24 mouse cellular contexts compared by ENCODE assay signal in genomic region chr10:58495637-58496036, GRCm38 (mm10). TPM values are rescaled to one million over a fixed set of nuclear protein-coding genes. Genes with fewer than 3 reads are reported as not detected.
DNase-seq lines count a peak whose midpoint lies in the region; ATAC-seq and TF ChIP-seq lines count a peak whose summit lies in the region.
"Had no signal": no experiment of that assay in that cellular context is flagged by ENCODE, and none has a peak within 500 bp of the region (broad histone marks: within the 10 kb centered on the region; RNA-seq: fewer than 3 reads in every experiment).

No protein-coding gene starts in this region.

- H3K36me3 ChIP-seq in intestine, postnatal 0 days (ENCODE audit: control insufficient read depth, insufficient read depth), result peaks cover 32% of the 10 kb centered on the region
- peaks cover 7% of the 10 kb centered on the region for H3K36me3 ChIP-seq in intestine, embryonic 16.5 days (ENCODE audit: control insufficient read depth, insufficient read depth, low read length)
- peaks cover 24% of the 10 kb centered on the region; the same call in 1 of the 2 replicates for H3K36me3 ChIP-seq in midbrain, postnatal 0 days (ENCODE audit: insufficient read depth, low read length)
- peaks cover 29% of the 10 kb centered on the region for H3K36me3 ChIP-seq in midbrain, embryonic 15.5 days (replicated peaks)
- peaks cover 13% of the 10 kb centered on the region for H3K36me3 ChIP-seq in splenic B cell, adult 2 months (ENCODE audit: control insufficient read depth, insufficient read depth, low read length, poor library complexity, severe bottlenecking)

- TF ChIP-seq CTCF in intestine, postnatal 0 days (IDR thresholded peaks at IDR 0.05; ENCODE audit: low read depth), result peak; percentile 46; the same call in 1 of the 2 replicates
- TF ChIP-seq CTCF in midbrain, postnatal 0 days (IDR thresholded peaks at IDR 0.05), result peak; percentile 49

- no peaks in the 10 kb centered on the region for H3K27me3 ChIP-seq in intestine, postnatal 0 days (replicated peaks; ENCODE audit: control insufficient read depth, insufficient read depth, low read length)
- no peaks in the 10 kb centered on the region for H3K27me3 ChIP-seq in intestine, embryonic 16.5 days (replicated peaks; ENCODE audit: control insufficient read depth, insufficient read depth, low read length)
- H3K27me3 ChIP-seq in midbrain, postnatal 0 days (ENCODE audit: insufficient read depth, low read length), result no peaks in the 10 kb centered on the region
- no peaks in the 10 kb centered on the region for H3K27me3 ChIP-seq in midbrain, embryonic 15.5 days (replicated peaks)
- H3K27me3 ChIP-seq in splenic B cell, adult 2 months (ENCODE audit: control insufficient read depth, insufficient read depth, low read length, poor library complexity, severe bottlenecking), result no peaks in the 10 kb centered on the region
- H3K27me3 ChIP-seq: megakaryocyte, embryonic 14.5 days; neural tube, embryonic 12.5 days had no signal

- no peak for ATAC-seq in intestine, postnatal 0 days
- ATAC-seq in intestine, embryonic 16.5 days, result no peak
- ATAC-seq in midbrain, postnatal 0 days (ENCODE audit: low FRiP score), result no peak
- no peak for ATAC-seq in midbrain, embryonic 15.5 days (replicated peaks)
- ATAC-seq: activated CD4-positive, CD25-positive, alpha-beta regulatory T cell, adult 4 months; forebrain, embryonic 14.5 days; hindbrain, embryonic 16.5 days; midbrain, embryonic 16.5 days had no signal

- 0 out of 2 replicates have a peak, but pooled peaks cover 5% of the 10 kb centered on the region for H3K4me1 ChIP-seq in intestine, postnatal 0 days (replicated peaks; ENCODE audit: control insufficient read depth, insufficient read depth, low read length)
- H3K4me1 ChIP-seq in intestine, embryonic 16.5 days (ENCODE audit: control insufficient read depth, insufficient read depth, low read length), result 0 out of 2 replicates have a peak, but pooled peaks cover 3% of the 10 kb centered on the region
- no peaks in the 10 kb centered on the region for H3K4me1 ChIP-seq in midbrain, postnatal 0 days (ENCODE audit: insufficient read depth, low read length)
- H3K4me1 ChIP-seq in midbrain, embryonic 15.5 days, result peaks cover 10% of the 10 kb centered on the region

- H3K27ac ChIP-seq in intestine, postnatal 0 days (ENCODE audit: low read depth, low read length), result no peak overlapping the region
- H3K27ac ChIP-seq in intestine, embryonic 16.5 days (ENCODE audit: low read length), result no peak overlapping the region
- H3K27ac ChIP-seq in midbrain, postnatal 0 days (ENCODE audit: low read depth, low read length), result no peak overlapping the region
- H3K27ac ChIP-seq in midbrain, embryonic 15.5 days, result no peak overlapping the region
- H3K27ac ChIP-seq: neural tube, embryonic 12.5 days had no signal

- no peak for DNase-seq in midbrain, postnatal 0 days (ENCODE audit: low spot score)
- DNase-seq in ES-CJ7 (ENCODE audit: low read depth, low spot score) (peak; percentile 22), adipocyte (ENCODE audit: low spot score) (no peak)
- DNase-seq in splenic B cell, adult 2 months (ENCODE audit: low read depth, low spot score), result peak; percentile 6
- DNase-seq in heart, adult 9 months (ENCODE audit: low spot score in 2 of 2), result no peak
- DNase-seq: adrenal gland, postnatal 25 days; cerebellum, adult 18-20 months; gastrocnemius, postnatal 14 days; heart, postnatal 14 days; kidney, adult 2 months; kidney, postnatal 4 days; right cerebral cortex, postnatal 25 days; thymus, postnatal 36 days had no signal

- no peak overlapping the region for H3K4me3 ChIP-seq in intestine, postnatal 0 days (ENCODE audit: low read depth, low read length)
- H3K4me3 ChIP-seq in intestine, embryonic 16.5 days (ENCODE audit: low read length), result no peak overlapping the region
- no peak overlapping the region for H3K4me3 ChIP-seq in midbrain, postnatal 0 days (ENCODE audit: low read depth, low read length)
- H3K4me3 ChIP-seq in midbrain, embryonic 15.5 days, result no peak overlapping the region
- H3K4me3 ChIP-seq: erythroblast, embryonic 14.5 days; megakaryocyte, embryonic 14.5 days; neural tube, embryonic 12.5 days had no signal

- no peaks in the 10 kb centered on the region for H3K9me3 ChIP-seq in intestine, postnatal 0 days (ENCODE audit: control insufficient read depth)
- H3K9me3 ChIP-seq in intestine, embryonic 16.5 days (ENCODE audit: control insufficient read depth, low read length), result no peaks in the 10 kb centered on the region
- no peaks in the 10 kb centered on the region for H3K9me3 ChIP-seq in midbrain, postnatal 0 days (ENCODE audit: low read length)
- no peaks in the 10 kb centered on the region for H3K9me3 ChIP-seq in midbrain, embryonic 15.5 days
- H3K9me3 ChIP-seq: megakaryocyte, embryonic 14.5 days; neural tube, embryonic 12.5 days had no signal

- H3K9ac ChIP-seq in intestine, postnatal 0 days (ENCODE audit: low read depth, low read length), result no peak overlapping the region
- no peak overlapping the region for H3K9ac ChIP-seq in intestine, embryonic 16.5 days (ENCODE audit: low read depth, low read length)
- H3K9ac ChIP-seq in midbrain, postnatal 0 days (replicated peaks; ENCODE audit: low read length, poor library complexity, severe bottlenecking), result no peak overlapping the region
- no peak overlapping the region for H3K9ac ChIP-seq in midbrain, embryonic 15.5 days
- H3K9ac ChIP-seq: neural tube, embryonic 12.5 days had no signal

- H3K4me2 ChIP-seq in intestine, postnatal 0 days (replicated peaks; ENCODE audit: low read depth), result no peak overlapping the region
- H3K4me2 ChIP-seq in intestine, embryonic 16.5 days (ENCODE audit: low read depth, low read length), result no peak overlapping the region
- H3K4me2 ChIP-seq in midbrain, postnatal 0 days (ENCODE audit: low read depth, low read length, poor library complexity, severe bottlenecking), result no peak overlapping the region
- no peak overlapping the region for H3K4me2 ChIP-seq in midbrain, embryonic 15.5 days
- H3K4me2 ChIP-seq: heart, embryonic 11.5 days; neural tube, embryonic 12.5 days had no signal

- 84% methylated on average over 2 of the region's 2 CpGs for WGBS in intestine, postnatal 0 days
- WGBS in intestine, embryonic 16.5 days, result 87% methylated on average over 2 of the region's 2 CpGs
- 92% methylated on average over 2 of the region's 2 CpGs for WGBS in midbrain, postnatal 0 days
- WGBS in midbrain, embryonic 15.5 days, result 95% methylated on average over 2 of the region's 2 CpGs

RNA-seq across cellular contexts. Expression of gene Ccdc138, which starts 2.1 kb away (rescaled TPM):
- 2.5 and 2.6 TPM in 2 replicates for polyA plus RNA-seq in intestine, postnatal 0 days (2015; fragmentation: Nextera tagmentation; extraction: Ambion mirVana)
- polyA plus RNA-seq in intestine, embryonic 16.5 days (2015; fragmentation: Nextera tagmentation; extraction: Ambion mirVana), result 5.7 and 6.4 TPM in 2 replicates
- 2.9 and 5.1 TPM in 2 replicates for total RNA-seq in midbrain, postnatal 0 days (2014; rRNA removed)
- polyA plus RNA-seq in midbrain, postnatal 0 days (2015; fragmentation: Nextera tagmentation; extraction: Ambion mirVana), result 6.0 and 7.4 TPM in 2 replicates
- polyA plus RNA-seq in midbrain, embryonic 15.5 days (2015; fragmentation: Nextera tagmentation; extraction: Ambion mirVana), result 9.6 and 10.0 TPM in 2 replicates

RNA-seq across cellular contexts. Expression of gene Ranbp2, which starts 48.9 kb away (rescaled TPM):
- polyA plus RNA-seq in intestine, postnatal 0 days (2015; fragmentation: Nextera tagmentation; extraction: Ambion mirVana), result 8.0 and 9.0 TPM in 2 replicates
- polyA plus RNA-seq in intestine, embryonic 16.5 days (2015; fragmentation: Nextera tagmentation; extraction: Ambion mirVana), result 13.4 and 14.2 TPM in 2 replicates
- 40.0 and 49.7 TPM in 2 replicates for total RNA-seq in midbrain, postnatal 0 days (2014; rRNA removed)
- 9.6 and 12.5 TPM in 2 replicates for polyA plus RNA-seq in midbrain, postnatal 0 days (2015; fragmentation: Nextera tagmentation; extraction: Ambion mirVana)
- polyA plus RNA-seq in midbrain, embryonic 15.5 days (2015; fragmentation: Nextera tagmentation; extraction: Ambion mirVana), result 15.2 and 16.0 TPM in 2 replicates

Comparison
In these comparisons a context has a peak if more than half of its experiments do, and no peak if none do; other contexts are left out.
1. DNase-seq: peak in ES-CJ7 (single experiment) and splenic B cell, adult 2 months (single experiment); none in midbrain, postnatal 0 days (single experiment), adipocyte (single experiment) and heart, adult 9 months (0 of 2).